Mouse (Mus musculus) intestine, embryonic 16.5 days (tissue): ENCODE measurements around the gene Wnt10a. TPM values are rescaled to one million over a fixed set of nuclear protein-coding genes. Genes with fewer than 3 reads are reported as not detected.
"Not testable (repeated sequence)": the region's sequence is repeated elsewhere in the genome, so short reads cannot be mapped to it uniquely, and the experiment has no call there.

Source experiments
- ATAC-seq: fragments of 200-750 bp; cut with Nextera tagmentation; 2 replicates; pipeline ENCODE4 v1.8.0; 2017; ENCODE audit warnings: moderate TSS enrichment, moderate library complexity
- H3K27ac ChIP-seq: fragments of 300-500 bp; sonication (generic); 2 replicates; pipeline ENCODE4 v1.5.1; 2014; ENCODE audit warnings: mild to moderate bottlenecking, low read length
- H3K27me3 ChIP-seq: fragments of 300-500 bp; sonication (generic); replicated peaks from 2 replicates; pipeline ENCODE4 v1.6.1; 2014; ENCODE audit warnings: low read length, control low read depth, mixed read lengths; ENCODE audit not compliant: control insufficient read depth, insufficient read depth
- H3K36me3 ChIP-seq: fragments of 300-500 bp; sonication (generic); 2 replicates; pipeline ENCODE4 v1.6.1; 2014; ENCODE audit warnings: low read length, control low read depth; ENCODE audit not compliant: control insufficient read depth, insufficient read depth
- H3K4me1 ChIP-seq: fragments of 300-500 bp; sonication (generic); 2 replicates; pipeline ENCODE4 v1.6.1; 2014; ENCODE audit warnings: low read length, control low read depth, mixed read lengths; ENCODE audit not compliant: control insufficient read depth, insufficient read depth
- H3K4me2 ChIP-seq: fragments of 300-500 bp; sonication (generic); 2 replicates; pipeline ENCODE4 v1.6.1; 2014; ENCODE audit warnings: low read depth, low read length, control low read depth
- H3K4me3 ChIP-seq: fragments of 300-500 bp; sonication (generic); 2 replicates; pipeline ENCODE4 v1.5.1; 2014; ENCODE audit warnings: mild to moderate bottlenecking, low read length
- H3K9ac ChIP-seq: fragments of 300-500 bp; sonication (generic); 2 replicates; pipeline ENCODE4 v1.6.1; 2014; ENCODE audit warnings: low read depth, low read length
- H3K9me3 ChIP-seq: fragments of 300-500 bp; sonication (generic); 2 replicates; pipeline ENCODE4 v1.6.1; 2016; ENCODE audit warnings: low read length, control low read depth; ENCODE audit not compliant: control insufficient read depth
- WGBS: fragments of 180-500 bp; shearing (Covaris S2); extraction: QIAGEN DNeasy Blood & Tissue Kit; methylation state at CpG from one replicate; pipeline ENCODE4 v1.1.7; 2014; 5-methylcytosine and 5-hydroxymethylcytosine counted together
- polyA plus RNA-seq: library from polyadenylated mRNA; unstranded; fragments of >200 nt; fragmentation: Nextera tagmentation; extraction: Ambion mirVana; gene quantifications from 2 replicates; pipeline ENCODE4 v1.2.1, GENCODE M21; 2015

Wnt10a gene
- polyA plus RNA-seq, 1 experiment from 2014 or later, result 0.05 TPM

DNA sequence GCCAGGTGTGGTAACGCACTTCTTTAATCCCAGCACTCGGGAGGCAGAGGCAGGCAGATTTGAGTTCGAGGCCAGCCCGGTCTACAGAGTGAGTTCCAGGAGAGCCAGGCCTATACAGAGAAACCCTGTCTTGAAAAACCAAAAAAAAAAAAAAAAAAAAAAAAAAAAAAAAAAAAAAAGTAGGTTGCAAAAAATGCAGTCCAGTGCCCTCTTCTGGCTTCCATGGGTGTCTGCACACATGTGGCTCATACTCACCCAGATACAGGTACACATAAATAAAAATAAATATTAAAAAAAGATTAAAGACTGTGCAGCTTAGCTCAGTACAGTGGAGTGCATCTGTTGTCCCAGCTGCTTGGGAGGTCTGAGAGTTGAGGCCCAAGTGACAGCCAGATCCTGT lies 32.3 kb downstream of the Wnt10a start:
- not testable (repeated sequence) for H3K9me3 ChIP-seq, H3K4me1 ChIP-seq, ATAC-seq, H3K36me3 ChIP-seq, H3K4me2 ChIP-seq, H3K27me3 ChIP-seq, H3K27ac ChIP-seq, H3K4me3 ChIP-seq, H3K9ac ChIP-seq
- 92% methylated on average over 4 of the region's 4 CpGs for WGBS

DNA sequence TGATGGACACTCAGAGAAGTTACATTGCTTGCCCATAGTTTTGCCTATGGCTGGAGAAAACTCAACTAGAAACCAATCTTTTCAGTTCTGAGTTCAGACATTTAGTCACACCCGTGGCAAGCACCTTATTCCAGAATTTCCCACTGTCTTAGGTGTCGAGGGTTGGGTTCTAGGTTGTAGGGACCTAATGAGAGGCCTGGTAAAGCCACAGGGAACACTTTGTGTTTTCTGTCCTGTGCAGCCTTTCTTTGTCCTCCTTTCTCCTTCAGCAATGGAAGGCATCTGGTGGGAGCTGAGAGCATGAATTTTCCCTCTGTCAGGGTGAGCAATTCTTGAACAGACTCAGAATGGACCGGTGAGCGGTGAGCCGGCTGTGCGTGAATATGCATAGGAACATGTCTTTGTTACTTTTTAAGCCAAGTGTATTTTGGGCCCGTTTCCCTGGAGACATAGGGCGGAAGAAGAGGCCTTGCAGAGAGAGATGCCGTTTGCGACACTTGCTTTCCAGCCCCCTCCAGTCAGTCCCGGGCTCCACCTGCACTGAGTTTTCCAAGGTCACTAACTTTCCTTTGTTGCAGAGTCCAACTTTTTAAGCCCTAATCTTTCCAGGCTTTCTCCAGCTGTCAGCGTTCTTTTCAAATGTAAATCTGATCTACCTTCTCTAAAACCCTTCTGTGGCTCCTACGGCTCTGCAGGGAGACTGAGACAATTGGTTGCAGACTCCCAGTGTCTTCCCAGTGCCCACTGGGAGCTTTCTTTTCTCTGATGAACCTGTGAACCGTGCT lies 33.4 kb downstream of the Wnt10a start:
- no peak for ATAC-seq
- H3K4me1 ChIP-seq, result no peaks in the 10 kb centered on the region
- H3K27me3 ChIP-seq, result no peaks in the 10 kb centered on the region
- no peaks in the 10 kb centered on the region for H3K36me3 ChIP-seq
- H3K4me2 ChIP-seq, result no peak overlapping the region
- no peak overlapping the region for H3K4me3 ChIP-seq
- no peak overlapping the region for H3K9ac ChIP-seq
- 37% methylated on average over 14 of the region's 14 CpGs for WGBS
- H3K9me3 ChIP-seq, result no peaks in the 10 kb centered on the region
- H3K27ac ChIP-seq, result no peak overlapping the region

DNA sequence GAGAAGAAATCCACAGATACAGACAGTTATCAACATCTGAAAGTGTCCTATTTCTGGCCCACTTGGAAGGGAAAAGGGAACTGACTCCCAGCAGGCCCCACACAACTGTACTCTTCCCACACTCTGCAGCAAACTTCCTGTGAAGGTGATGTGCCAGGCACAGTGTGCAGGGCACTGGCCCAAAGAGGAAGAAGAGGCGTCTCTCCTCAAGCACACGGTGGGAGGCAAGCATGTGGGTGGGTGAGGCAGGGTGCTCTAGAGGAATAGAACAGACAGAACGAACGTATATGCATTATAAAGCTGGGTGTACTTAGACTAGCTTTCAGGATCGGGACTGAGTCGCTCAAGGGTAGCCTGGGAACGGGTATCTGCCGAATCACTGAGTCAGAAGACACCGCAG lies 38.7 kb downstream of the Wnt10a start:
- no peaks in the 10 kb centered on the region for H3K27me3 ChIP-seq
- no peak overlapping the region for H3K4me3 ChIP-seq
- ATAC-seq, result no peak
- H3K36me3 ChIP-seq, result no peaks in the 10 kb centered on the region
- H3K9me3 ChIP-seq, result no peaks in the 10 kb centered on the region
- no peaks in the 10 kb centered on the region for H3K4me1 ChIP-seq
- H3K9ac ChIP-seq, result no peak overlapping the region
- H3K4me2 ChIP-seq, result no peak overlapping the region
- no peak overlapping the region for H3K27ac ChIP-seq
- WGBS, result 84% methylated on average over 9 of the region's 9 CpGs

DNA sequence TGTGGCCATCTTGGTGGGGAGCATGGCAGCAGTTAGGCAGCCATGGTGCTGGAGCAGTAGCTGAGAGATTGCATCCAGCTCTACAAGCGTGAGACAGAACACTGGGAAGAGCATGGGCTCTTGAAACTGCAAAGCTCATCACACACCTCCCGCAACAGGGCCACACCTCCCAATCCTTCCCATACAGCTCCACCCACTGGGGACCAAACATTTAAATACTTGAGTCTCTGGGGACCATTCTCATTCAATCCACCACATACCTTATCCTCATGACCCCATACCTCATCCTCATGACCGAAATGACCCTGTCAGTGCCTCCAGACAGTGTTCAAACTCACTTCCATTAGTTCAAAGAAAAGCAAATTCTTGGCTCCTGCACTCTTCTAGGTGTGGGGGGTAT lies 41.9 kb downstream of the Wnt10a start:
- no peak overlapping the region for H3K27ac ChIP-seq
- H3K4me2 ChIP-seq, result no peak overlapping the region
- H3K9ac ChIP-seq, result no peak overlapping the region
- H3K36me3 ChIP-seq, result no peaks in the 10 kb centered on the region
- H3K4me1 ChIP-seq, result no peaks in the 10 kb centered on the region
- no peaks in the 10 kb centered on the region for H3K27me3 ChIP-seq
- ATAC-seq, result no peak
- no peak overlapping the region for H3K4me3 ChIP-seq
- H3K9me3 ChIP-seq, result no peaks in the 10 kb centered on the region
- 77% methylated on average over 3 of the region's 3 CpGs for WGBS

DNA sequence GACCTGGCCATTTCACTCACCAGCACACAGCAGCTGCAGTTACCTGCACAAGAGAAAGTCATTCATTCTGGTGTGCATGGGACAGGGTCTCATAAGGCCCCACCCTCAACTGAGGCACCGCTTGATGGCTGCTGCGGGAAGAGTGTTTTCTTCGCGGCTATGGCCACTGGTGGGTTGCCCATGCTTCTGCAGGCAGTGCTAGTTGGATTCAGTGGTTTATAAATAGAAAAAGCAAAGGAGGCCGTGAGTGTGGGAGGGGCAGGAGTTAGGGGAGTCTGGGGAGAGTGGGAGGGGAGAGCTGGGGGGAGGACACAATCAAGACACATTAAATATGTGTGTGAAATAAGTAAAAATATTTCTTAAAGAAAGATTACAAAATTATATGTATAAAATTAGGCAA lies 51.8 kb downstream of the Wnt10a start:
- Histone ChIP-seq H3K9ac (no peak overlapping the region), H3K27ac (no peak overlapping the region), H3K9me3 (no peaks in the 10 kb centered on the region), H3K36me3 (no peaks in the 10 kb centered on the region), H3K27me3 (peaks cover 5% of the 10 kb centered on the region), H3K4me3 (no peak overlapping the region), H3K4me1 (no peaks in the 10 kb centered on the region), H3K4me2 (no peak overlapping the region)
- WGBS, result 77% methylated on average over 5 of the region's 5 CpGs
- ATAC-seq, result no peak

DNA sequence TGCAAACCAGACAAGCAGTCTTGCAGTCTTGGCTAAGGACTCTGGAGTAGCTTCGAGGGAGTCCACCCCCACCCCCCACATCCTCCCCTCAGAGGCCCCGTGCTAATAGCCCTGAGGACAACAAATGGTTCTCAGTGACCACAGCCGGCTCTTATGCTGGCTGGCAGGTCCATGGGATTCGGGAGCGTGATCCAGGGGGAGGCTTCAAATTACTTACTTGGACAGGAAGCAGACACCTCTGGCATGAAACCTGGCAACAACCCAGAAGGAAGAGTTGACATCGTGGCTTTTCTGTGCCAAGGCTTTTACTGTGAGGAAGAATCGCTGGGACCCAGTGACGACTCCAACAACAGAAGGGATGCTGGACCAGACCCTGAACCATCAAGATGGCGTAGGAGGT lies 55.0 kb downstream of the Wnt10a start:
- H3K9me3 ChIP-seq, result no peaks in the 10 kb centered on the region
- WGBS, result 38% methylated on average over 9 of the region's 9 CpGs
- H3K27ac ChIP-seq, result no peak overlapping the region
- no peaks in the 10 kb centered on the region for H3K36me3 ChIP-seq
- H3K4me2 ChIP-seq, result no peak overlapping the region
- no peaks in the 10 kb centered on the region for H3K4me1 ChIP-seq
- no peak overlapping the region for H3K4me3 ChIP-seq
- H3K9ac ChIP-seq, result no peak overlapping the region
- ATAC-seq, result no peak
- H3K27me3 ChIP-seq, result peaks cover 18% of the 10 kb centered on the region

DNA sequence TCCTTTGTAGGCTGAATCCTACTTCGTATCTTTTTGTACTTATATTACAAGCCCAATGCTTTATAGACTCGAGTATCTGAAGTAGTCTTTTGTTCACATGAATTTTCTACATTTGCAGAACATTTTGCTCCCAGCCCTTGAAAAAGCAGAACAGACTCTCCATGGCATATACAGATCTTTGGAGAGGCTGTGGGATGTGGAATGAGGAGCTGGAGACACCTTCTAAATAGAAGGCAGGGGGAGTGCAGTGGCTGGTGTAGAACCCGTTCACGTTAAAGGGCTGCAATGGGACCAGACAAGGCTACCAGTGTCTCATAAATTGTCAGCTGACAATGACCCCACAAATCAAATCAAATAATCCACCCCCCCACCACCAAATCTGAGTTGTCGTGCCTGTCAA lies 57.6 kb downstream of the Wnt10a start:
- Histone ChIP-seq H3K9me3 (no peaks in the 10 kb centered on the region), H3K4me1 (no peaks in the 10 kb centered on the region), H3K9ac (no peak overlapping the region), H3K4me2 (no peak overlapping the region), H3K27ac (no peak overlapping the region), H3K36me3 (no peaks in the 10 kb centered on the region), H3K4me3 (no peak overlapping the region), H3K27me3 (peaks cover 35% of the 10 kb centered on the region)
- no peak for ATAC-seq
- WGBS, result 63% methylated on average over 5 of the region's 5 CpGs

DNA sequence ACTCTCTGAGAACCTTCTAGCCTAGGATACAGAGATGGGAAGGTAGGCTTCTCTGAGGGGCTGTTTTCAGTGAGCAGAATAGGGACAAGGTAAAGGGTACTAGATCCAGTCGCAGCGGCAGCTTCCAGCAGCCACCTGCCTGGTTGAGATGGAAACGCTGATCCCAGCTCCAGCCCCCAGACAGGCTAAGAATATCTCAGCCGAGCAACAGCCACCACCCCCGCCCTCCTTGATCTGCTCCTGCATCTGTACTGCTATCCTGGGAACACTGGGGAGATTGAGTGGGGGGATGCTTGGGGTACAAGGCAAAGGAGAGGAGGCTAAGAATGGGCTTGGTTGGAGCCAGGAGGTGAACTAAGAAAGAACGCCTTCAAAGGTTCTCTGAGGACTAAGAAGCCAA lies 58.9 kb downstream of the Wnt10a start:
- Histone ChIP-seq H3K4me3 (no peak overlapping the region), H3K4me1 (peaks cover 8% of the 10 kb centered on the region), H3K9me3 (no peaks in the 10 kb centered on the region), H3K27me3 (peaks cover 46% of the 10 kb centered on the region), H3K36me3 (no peaks in the 10 kb centered on the region), H3K9ac (no peak overlapping the region), H3K27ac (no peak overlapping the region), H3K4me2 (no peak overlapping the region)
- WGBS, result 23% methylated on average over 6 of the region's 6 CpGs
- no peak for ATAC-seq

DNA sequence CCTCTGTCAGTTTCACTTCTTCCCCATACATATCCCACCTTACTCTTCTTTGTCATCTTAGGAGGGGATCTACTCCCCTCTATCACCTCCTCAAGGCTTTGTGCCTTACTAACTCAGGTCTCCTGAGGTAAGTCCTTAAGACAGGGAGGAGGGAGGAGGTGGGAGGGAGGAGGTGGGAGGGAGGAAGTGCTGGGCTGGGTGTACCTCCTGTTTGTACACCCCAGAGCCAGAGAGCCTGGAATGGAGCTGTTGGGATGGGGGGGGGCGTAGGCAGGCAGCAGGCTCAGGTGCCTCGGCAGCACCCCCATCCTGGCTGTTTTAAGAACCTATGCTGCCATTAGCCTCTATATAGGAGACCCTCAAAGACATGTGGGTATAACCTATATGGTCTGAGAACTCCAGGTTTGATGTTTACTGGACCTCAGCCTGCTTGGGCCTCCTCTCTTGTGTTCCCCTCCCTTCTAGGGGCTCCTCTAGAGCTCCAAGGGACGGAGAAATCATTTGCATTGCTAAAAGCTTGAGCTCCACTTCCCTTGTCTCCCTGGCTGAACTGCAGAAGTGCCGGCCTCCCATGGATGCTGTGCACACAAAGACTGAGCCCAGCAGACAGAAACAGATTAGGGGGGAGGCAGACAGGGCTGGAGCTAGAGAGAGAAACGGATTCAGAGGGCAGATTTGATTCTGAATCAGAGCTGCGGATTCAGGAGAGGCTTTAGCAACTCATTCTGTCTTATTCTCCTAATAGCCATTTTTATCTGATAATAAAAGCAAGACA lies 59.9 kb downstream of the Wnt10a start:
- WGBS, result 18% methylated on average over 6 of the region's 6 CpGs
- H3K27me3 ChIP-seq, result peaks cover 55% of the 10 kb centered on the region
- H3K4me2 ChIP-seq, result no peak overlapping the region
- peaks cover 17% of the 10 kb centered on the region for H3K4me1 ChIP-seq
- no peaks in the 10 kb centered on the region for H3K36me3 ChIP-seq
- H3K9ac ChIP-seq, result no peak overlapping the region
- H3K9me3 ChIP-seq, result no peaks in the 10 kb centered on the region
- no peak for ATAC-seq
- no peak overlapping the region for H3K4me3 ChIP-seq
- H3K27ac ChIP-seq, result no peak overlapping the region
